ENCODE assay signal across 8 mouse cellular contexts in genomic region chrX:167276551-167276950, GRCm38 (mm10). TPM values are rescaled to one million over a fixed set of nuclear protein-coding genes. Genes with fewer than 3 reads are reported as not detected.
DNase-seq lines count a peak whose midpoint lies in the region; ATAC-seq and TF ChIP-seq lines count a peak whose summit lies in the region.

No protein-coding gene starts in this region.

- H3K27ac ChIP-seq in heart, embryonic 16.5 days (ENCODE audit: low read length), result no peak overlapping the region
- no peak overlapping the region for H3K27ac ChIP-seq in liver, postnatal 0 days (ENCODE audit: low read depth)

- peak overlapping the region; percentile 70 for H3K4me2 ChIP-seq in heart, embryonic 16.5 days (ENCODE audit: low read depth, low read length)
- peak overlapping the region; percentile 58 for H3K4me2 ChIP-seq in liver, postnatal 0 days (ENCODE audit: low read depth, low read length)

- peak overlapping the region; percentile 46 for H3K9ac ChIP-seq in heart, embryonic 16.5 days (ENCODE audit: low read length)
- H3K9ac ChIP-seq in liver, postnatal 0 days (replicated peaks), result no peak overlapping the region

- H3K27me3 ChIP-seq in heart, embryonic 16.5 days (ENCODE audit: control insufficient read depth, insufficient read depth, low read length), result no peaks in the 10 kb centered on the region
- H3K27me3 ChIP-seq in liver, postnatal 0 days (ENCODE audit: insufficient read depth, low read length), result no peaks in the 10 kb centered on the region

- no peak for TF ChIP-seq CTCF in liver, postnatal 0 days (IDR thresholded peaks at IDR 0.05; ENCODE audit: low read depth)

- TF ChIP-seq EP300 in liver, postnatal 0 days (IDR thresholded peaks at IDR 0.05; ENCODE audit: low read depth), result no peak

- no peak for ATAC-seq in heart, embryonic 16.5 days (replicated peaks; ENCODE audit: extremely low read depth, insufficient read depth, low FRiP score)
- no peak for ATAC-seq in liver, postnatal 0 days

- no peaks in the 10 kb centered on the region for H3K4me1 ChIP-seq in heart, embryonic 16.5 days (ENCODE audit: control insufficient read depth, insufficient read depth, low read length)
- H3K4me1 ChIP-seq in liver, postnatal 0 days (ENCODE audit: insufficient read depth), result no peaks in the 10 kb centered on the region

- H3K36me3 ChIP-seq in heart, embryonic 16.5 days (ENCODE audit: control insufficient read depth, insufficient read depth), result no peaks in the 10 kb centered on the region
- H3K36me3 ChIP-seq in liver, postnatal 0 days (replicated peaks; ENCODE audit: insufficient read depth, low read length), result no peaks in the 10 kb centered on the region

- no peak for DNase-seq in heart, adult 11 months
- peak; percentile 2 for DNase-seq in thymus, postnatal 14 days
- DNase-seq in thymus, adult 18-20 months, result no peak
- DNase-seq in liver, postnatal 0 days, result no peak
- no peak for DNase-seq in frontal cortex, postnatal 25 days (ENCODE audit: low spot score in 2 of 2)
- no peak for DNase-seq in retina, postnatal 1 day
- no peak for DNase-seq in cerebellum, postnatal 25 days

- peak overlapping the region; percentile 46 for H3K4me3 ChIP-seq in heart, embryonic 16.5 days (ENCODE audit: low read length)
- H3K4me3 ChIP-seq in liver, postnatal 0 days (ENCODE audit: low read depth, low read length), result peak overlapping the region; percentile 17; the same call in 1 of the 2 replicates

- 36% methylated on average over 10 of the region's 10 CpGs for WGBS in heart, embryonic 16.5 days
- 53% methylated on average over 10 of the region's 10 CpGs for WGBS in liver, postnatal 0 days (ENCODE audit: insufficient replicate concordance)

- no peaks in the 10 kb centered on the region for H3K9me3 ChIP-seq in heart, embryonic 16.5 days (replicated peaks; ENCODE audit: control insufficient read depth, low read length)
- no peaks in the 10 kb centered on the region for H3K9me3 ChIP-seq in liver, postnatal 0 days (ENCODE audit: low read length)

RNA-seq across cellular contexts. Expression of gene Tlr8, which starts 12.4 kb away (rescaled TPM):
- 0.24 and 0.49 TPM in 2 replicates for polyA plus RNA-seq in heart, embryonic 16.5 days (2015; fragmentation: Nextera tagmentation; extraction: Ambion mirVana)
- polyA plus RNA-seq in liver, postnatal 0 days (2015; fragmentation: Nextera tagmentation; extraction: Ambion mirVana), result 0.96 and 1.2 TPM in 2 replicates

RNA-seq across cellular contexts. Expression of gene Tlr7, which starts 53.8 kb away (rescaled TPM):
- 0.54 and 0.58 TPM in 2 replicates for polyA plus RNA-seq in heart, embryonic 16.5 days (2015; fragmentation: Nextera tagmentation; extraction: Ambion mirVana)
- polyA plus RNA-seq in liver, postnatal 0 days (2015; fragmentation: Nextera tagmentation; extraction: Ambion mirVana), result 1.0 and 2.3 TPM in 2 replicates
